Mouse (Mus musculus) olfactory bulb, adult 2 months (tissue): ENCODE measurements around the gene Syngr4. TPM values are rescaled to one million over a fixed set of nuclear protein-coding genes. Genes with fewer than 3 reads are reported as not detected.
"Not testable (repeated sequence)": the region's sequence is repeated elsewhere in the genome, so short reads cannot be mapped to it uniquely, and the experiment has no call there.

Source experiments
- H3K27ac ChIP-seq: fragments of 200-500 bp; 2 replicates; pipeline ENCODE4 v1.5.1; 2012; ENCODE audit warnings: low read depth, low read length; ENCODE audit not compliant: insufficient read depth
- H3K4me1 ChIP-seq: fragments of 200-500 bp; 2 replicates; pipeline ENCODE4 v1.6.1; 2012; ENCODE audit warnings: low read length; ENCODE audit not compliant: control insufficient read depth, insufficient read depth
- H3K4me3 ChIP-seq: fragments of 200-500 bp; 2 replicates; pipeline ENCODE4 v1.5.1; 2012; ENCODE audit warnings: mild to moderate bottlenecking, low read depth, low read length, moderate library complexity; ENCODE audit not compliant: insufficient read depth
- CTCF ChIP-seq: fragments of 200-500 bp; IDR thresholded peaks from 2 replicates; pipeline ENCODE4 v1.5.1; 2012; ENCODE audit warnings: low read depth, mild to moderate bottlenecking, low read length, moderate library complexity; ENCODE audit not compliant: insufficient read depth
- POLR2A ChIP-seq: fragments of 200-500 bp; IDR thresholded peaks from 2 replicates; pipeline ENCODE4 v1.6.1; 2012; ENCODE audit warnings: mild to moderate bottlenecking, low read depth, low read length, moderate library complexity; ENCODE audit not compliant: insufficient read depth
- WGBS: fragments of 180-500 bp; shearing (Covaris S2); methylation state at CpG from one replicate; pipeline ENCODE4 v1.1.7; 2018; 5-methylcytosine and 5-hydroxymethylcytosine counted together
- polyA plus RNA-seq: library from polyadenylated mRNA; stranded (reverse); fragments of >200 nt; gene quantifications from 2 replicates; pipeline ENCODE4 v1.2.4, GENCODE M21; 2012; ENCODE audit warnings: low replicate concordance; ENCODE audit not compliant: missing spikeins, insufficient read depth, insufficient read length

Syngr4 gene
- polyA plus RNA-seq, 1 experiment, result not detected

GRCm38 (mm10) chr7:45897258-45897757, 794 bp upstream of the Syngr4 start:
- Histone ChIP-seq H3K4me3 (peak overlapping the region; percentile 56), H3K4me1 (no peaks in the 10 kb centered on the region), H3K27ac (peak overlapping the region; percentile 82)
- no peak; the same call in 1 of the 2 replicates for TF ChIP-seq POLR2A
- TF ChIP-seq CTCF, result no peak
- WGBS, result 1% methylated on average over 19 of the region's 19 CpGs

GRCm38 (mm10) chr7:45895931-45896516, 490 bp downstream of the Syngr4 start:
- no peak for TF ChIP-seq POLR2A
- TF ChIP-seq CTCF, result no peak
- Histone ChIP-seq H3K4me1 (no peaks in the 10 kb centered on the region), H3K4me3 (no peak overlapping the region), H3K27ac (no peak overlapping the region)
- 73% methylated on average over 6 of the region's 6 CpGs for WGBS

GRCm38 (mm10) chr7:45892651-45893050, 3.9 kb downstream of the Syngr4 start:
- TF ChIP-seq CTCF (no peak), POLR2A (no peak)
- H3K27ac ChIP-seq, result no peak overlapping the region
- no peaks in the 10 kb centered on the region for H3K4me1 ChIP-seq
- H3K4me3 ChIP-seq, result no peak overlapping the region
- 95% methylated on average over 2 of the region's 2 CpGs for WGBS

- H3K27ac ChIP-seq, result no peak overlapping the region
- H3K4me3 ChIP-seq, result no peak overlapping the region
- H3K4me1 ChIP-seq, result no peaks in the 10 kb centered on the region
- WGBS, result 32% methylated on average over 3 of the region's 3 CpGs
- TF ChIP-seq CTCF, result no peak
- TF ChIP-seq POLR2A, result no peak
Observed at GRCm38 (mm10) chr7:45887246-45887645, 9.3 kb downstream of the Syngr4 start.

GRCm38 (mm10) chr7:45881011-45881410, 15.5 kb downstream of the Syngr4 start:
- 90% methylated on average over 2 of the region's 2 CpGs for WGBS
- Histone ChIP-seq H3K4me1 (no peaks in the 10 kb centered on the region), H3K27ac (no peak overlapping the region), H3K4me3 (no peak overlapping the region)
- TF ChIP-seq POLR2A (no peak), CTCF (no peak)

GRCm38 (mm10) chr7:45880531-45880930, 16.0 kb downstream of the Syngr4 start:
- Histone ChIP-seq H3K27ac (no peak overlapping the region), H3K4me1 (no peaks in the 10 kb centered on the region), H3K4me3 (no peak overlapping the region)
- WGBS, result over 99% methylated on average over 4 of the region's 4 CpGs
- TF ChIP-seq POLR2A, result no peak
- TF ChIP-seq CTCF, result no peak

GRCm38 (mm10) chr7:45878278-45878677, 18.2 kb downstream of the Syngr4 start, which contains the start of gene Grin2d:
Gene Grin2d (minus strand): TSS chr7:45878378.
- not testable (repeated sequence) for H3K27ac ChIP-seq, H3K4me1 ChIP-seq, H3K4me3 ChIP-seq
- 72% methylated on average over 1 of the region's 1 CpGs for WGBS

- Histone ChIP-seq H3K4me3 (no peak overlapping the region), H3K4me1 (peaks cover 9% of the 10 kb centered on the region), H3K27ac (no peak overlapping the region)
- WGBS, result 99% methylated on average over 7 of the region's 7 CpGs
- TF ChIP-seq CTCF, result no peak
- no peak for TF ChIP-seq POLR2A
Observed at GRCm38 (mm10) chr7:45876895-45877294, 19.6 kb downstream of the Syngr4 start.

GRCm38 (mm10) chr7:45873061-45873947, 23.2 kb downstream of the Syngr4 start:
- peak overlapping the region; percentile 84 for H3K4me3 ChIP-seq
- TF ChIP-seq CTCF (no peak), POLR2A (no peak; the same call in 1 of the 2 replicates)
- peak overlapping the region; percentile 66 for H3K27ac ChIP-seq
- WGBS, result under 1% methylated on average over 28 of the region's 28 CpGs
- H3K4me1 ChIP-seq, result peaks cover 29% of the 10 kb centered on the region
